Mouse (Mus musculus) embryonic facial prominence, embryonic 11.5 days (tissue): Measurements from ENCODE around the gene Zfp971. TPM values are rescaled to one million over a fixed set of nuclear protein-coding genes. Genes with fewer than 3 reads are reported as not detected.
A peak's percentile ranks its signal among the peaks of the same experiment; 100 is the strongest.
"Not testable (repeated sequence)": the region's sequence is repeated elsewhere in the genome, so short reads cannot be mapped to it uniquely, and the experiment has no call there.

Experiments
- ATAC-seq: fragments of 200-750 bp; cut with Nextera tagmentation; replicated peaks from 2 replicates; pipeline ENCODE4 v1.8.0; 2017; ENCODE audit warnings: low read depth; ENCODE audit not compliant: insufficient number of reproducible peaks, low FRiP score, low TSS enrichment
- DNase-seq: peaks from one replicate; pipeline ENCODE4 v3.0.0-alpha.2; 2015; ENCODE audit warnings: low spot score
- H3K27ac ChIP-seq: fragments of 300-500 bp; sonication (generic); replicated peaks from 2 replicates; pipeline ENCODE4 v1.5.1; 2014; ENCODE audit warnings: mild to moderate bottlenecking, low read depth, low read length, control low read depth
- H3K27me3 ChIP-seq: fragments of 300-500 bp; sonication (generic); 2 replicates; pipeline ENCODE4 v1.6.1; 2014; ENCODE audit warnings: mild to moderate bottlenecking, low read length, moderate library complexity, mixed read lengths; ENCODE audit not compliant: control insufficient read depth, insufficient read depth
- H3K36me3 ChIP-seq: fragments of 300-500 bp; sonication (generic); replicated peaks from 2 replicates; pipeline ENCODE4 v1.6.1; 2014; ENCODE audit warnings: low read depth, mild to moderate bottlenecking, low read length, moderate library complexity, mixed read lengths; ENCODE audit not compliant: control insufficient read depth, insufficient read depth
- H3K4me1 ChIP-seq: fragments of 300-500 bp; sonication (generic); 2 replicates; pipeline ENCODE4 v1.6.1; 2014; ENCODE audit warnings: low read length, mixed read lengths; ENCODE audit not compliant: control insufficient read depth, insufficient read depth
- H3K4me2 ChIP-seq: fragments of 300-500 bp; sonication (generic); 2 replicates; pipeline ENCODE4 v1.6.1; 2014; ENCODE audit warnings: low read depth, mild to moderate bottlenecking, control low read depth, low read length, moderate library complexity
- H3K4me3 ChIP-seq: fragments of 300-500 bp; sonication (generic); 2 replicates; pipeline ENCODE4 v1.5.1; 2014; ENCODE audit warnings: low read depth, low read length, control low read depth
- H3K9ac ChIP-seq: fragments of 300-500 bp; sonication (generic); replicated peaks from 2 replicates; pipeline ENCODE4 v1.6.1; 2014; ENCODE audit warnings: mild to moderate bottlenecking, control low read depth, low read length
- H3K9me3 ChIP-seq: fragments of 300-500 bp; sonication (generic); replicated peaks from 2 replicates; pipeline ENCODE4 v1.6.1; 2016; ENCODE audit warnings: mild to moderate bottlenecking, low read length, inconsistent platforms, mixed read lengths; ENCODE audit not compliant: control insufficient read depth
- whole genome bisulfite sequencing: fragments of 180-500 bp; shearing (Covaris S2); extraction: QIAGEN DNeasy Blood & Tissue Kit; methylation state at CpG from one replicate; pipeline ENCODE4 v1.1.7; 2014; 5-methylcytosine and 5-hydroxymethylcytosine counted together
- polyA plus RNA-seq: library from polyadenylated mRNA; unstranded; fragments of >200 nt; fragmentation: Nextera tagmentation; extraction: Ambion mirVana; gene quantifications from 2 replicates; pipeline ENCODE4 v1.2.1, GENCODE M21; 2014

Gene Zfp971
- 13.2 TPM in 2 replicates for polyA plus RNA-seq

GRCm38 (mm10) chr2:178023011-178023611 lies at the start of gene Zfp971:
Zfp971 (plus strand) TSS chr2:178023284.
- peak within 1 kb of the TSS; percentile 40 for H3K4me2 ChIP-seq
- DNase-seq, result peak; percentile 15
- not testable (repeated sequence) for H3K27me3 ChIP-seq, H3K4me1 ChIP-seq, H3K36me3 ChIP-seq, H3K9me3 ChIP-seq, H3K27ac ChIP-seq, ATAC-seq
- H3K4me3 ChIP-seq, result peak within 1 kb of the TSS; percentile 58
- peak within 1 kb of the TSS; percentile 60 for H3K9ac ChIP-seq
- WGBS, result 2% methylated on average over 12 of the region's 15 CpGs

GRCm38 (mm10) chr2:177974814-177975213 lies 48.3 kb upstream of the Zfp971 start:
- ATAC-seq, H3K4me1 ChIP-seq, H3K9me3 ChIP-seq, H3K9ac ChIP-seq, H3K27ac ChIP-seq, H3K4me2 ChIP-seq, H3K36me3 ChIP-seq, DNase-seq, H3K27me3 ChIP-seq, H3K4me3 ChIP-seq: not testable (repeated sequence)
- WGBS, result 83% methylated on average over 5 of the region's 7 CpGs

GRCm38 (mm10) chr2:178019486-178019885 lies 3.6 kb upstream of the Zfp971 start:
- H3K9me3 ChIP-seq, H3K27me3 ChIP-seq, H3K4me1 ChIP-seq, ATAC-seq, H3K4me2 ChIP-seq, H3K27ac ChIP-seq, H3K9ac ChIP-seq, H3K4me3 ChIP-seq, H3K36me3 ChIP-seq, DNase-seq: not testable (repeated sequence)
- 80% methylated on average over 3 of the region's 3 CpGs for WGBS

- ATAC-seq, H3K4me3 ChIP-seq, H3K27me3 ChIP-seq, H3K9me3 ChIP-seq, H3K9ac ChIP-seq, DNase-seq, H3K27ac ChIP-seq, H3K4me1 ChIP-seq, H3K4me2 ChIP-seq, H3K36me3 ChIP-seq: not testable (repeated sequence)
- WGBS, result 81% methylated on average over 8 of the region's 8 CpGs
These were observed 2.3 kb upstream of the Zfp971 start for GRCm38 (mm10) chr2:178020773-178021172.

- Histone ChIP-seq H3K4me3 (peak overlapping the region; percentile 58), H3K4me2 (peak overlapping the region; percentile 40), H3K9ac (peak overlapping the region; percentile 60)
- WGBS, result 31% methylated on average over 2 of the region's 2 CpGs
- not testable (repeated sequence) for H3K27ac ChIP-seq, H3K27me3 ChIP-seq, H3K4me1 ChIP-seq, H3K9me3 ChIP-seq, DNase-seq, ATAC-seq, H3K36me3 ChIP-seq
These were observed 777 bp downstream of the Zfp971 start for GRCm38 (mm10) chr2:178023861-178024260.

GRCm38 (mm10) chr2:178027601-178028000 lies 4.5 kb downstream of the Zfp971 start:
- not testable (repeated sequence) for H3K4me3 ChIP-seq, H3K4me2 ChIP-seq, H3K9me3 ChIP-seq, H3K9ac ChIP-seq, ATAC-seq, H3K27ac ChIP-seq, H3K36me3 ChIP-seq, DNase-seq, H3K27me3 ChIP-seq, H3K4me1 ChIP-seq
- 80% methylated on average over 2 of the region's 3 CpGs for WGBS

GRCm38 (mm10) chr2:178058195-178058594 lies 35.1 kb downstream of the Zfp971 start:
- H3K4me1 ChIP-seq, result no peaks in the 10 kb centered on the region

GRCm38 (mm10) chr2:178078166-178078717 lies 55.2 kb downstream of the Zfp971 start, which contains the start of gene Zfp931:
Zfp931 (minus strand) TSS chr2:178078476.
- H3K4me1 ChIP-seq, ATAC-seq, DNase-seq, H3K9me3 ChIP-seq, H3K27ac ChIP-seq, H3K9ac ChIP-seq, H3K27me3 ChIP-seq, H3K36me3 ChIP-seq: not testable (repeated sequence)
- peak within 1 kb of the TSS; percentile 41 for H3K4me3 ChIP-seq
- H3K4me2 ChIP-seq, result peak within 1 kb of the TSS; percentile 34
- WGBS, result no CpG with 5 or more reads among the region's 14 CpGs

More at GRCm38 (mm10) chr2:178058195-178058594, 35.1 kb downstream of the Zfp971 start:
- no peaks in the 10 kb centered on the region for H3K9me3 ChIP-seq
- ATAC-seq (no peak), DNase-seq (peak; percentile 78)
- H3K27me3 ChIP-seq, result no peaks in the 10 kb centered on the region
- no peak overlapping the region for H3K4me3 ChIP-seq
- no peaks in the 10 kb centered on the region for H3K36me3 ChIP-seq
- no peak overlapping the region for H3K4me2 ChIP-seq
- H3K9ac ChIP-seq, result no peak overlapping the region
- 7% methylated on average over 1 of the region's 1 CpGs for WGBS
- H3K27ac ChIP-seq, result no peak overlapping the region
